Mouse (Mus musculus) granulocyte monocyte progenitor cell, adult 5-6 weeks (primary cell): ENCODE measurements at regions not wholly inside any gene's neighbourhood (a gene's known extent, or its start where the extent isn't known, plus 50 kb on each side); places are given as distances from the start of the nearest gene placed in this dataset.
A peak's percentile ranks its signal among the peaks of the same experiment; 100 is the strongest.

Experiments
- ATAC-seq: replicated peaks from 2 replicates; pipeline ENCODE4 v1.8.0; 2016; ENCODE audit warnings: mild to moderate bottlenecking, moderate TSS enrichment, inconsistent platforms; ENCODE audit not compliant: poor library complexity, severe bottlenecking

DNA sequence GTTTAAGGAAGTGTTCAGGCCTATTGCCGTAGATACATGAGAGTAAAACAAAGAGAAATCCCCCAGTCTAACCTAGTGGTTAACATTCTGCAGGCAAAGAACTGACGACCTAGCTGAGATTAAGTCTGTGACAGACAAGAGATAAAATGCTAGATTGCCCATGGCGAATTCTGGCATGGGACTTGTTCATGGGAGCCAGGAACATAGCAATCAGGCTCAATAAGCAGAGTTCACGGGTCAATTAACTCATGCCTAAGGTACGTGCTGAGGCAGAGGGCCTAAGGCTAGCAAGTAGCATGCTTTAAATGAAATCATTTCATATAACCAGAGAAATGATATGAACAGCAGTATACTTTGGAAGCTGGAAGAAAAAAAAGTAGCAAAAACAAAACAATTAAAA, 1119.2 kb upstream of the Adgrl2 start:
- ATAC-seq = no peak

- ATAC-seq = no peak
Observed at GRCm38 (mm10) chr3:150112231-150112630, 1121.9 kb upstream of the Adgrl2 start.

GRCm38 (mm10) chr3:150119866-150120265, 1129.5 kb upstream of the Adgrl2 start:
- no peak for ATAC-seq

GRCm38 (mm10) chr3:150146635-150147034, 1156.3 kb upstream of the Adgrl2 start:
- no peak for ATAC-seq

GRCm38 (mm10) chr3:150151152-150151822, 1160.9 kb upstream of the Adgrl2 start:
- ATAC-seq = no peak

GRCm38 (mm10) chr3:150151823-150152158, 1161.4 kb upstream of the Adgrl2 start:
- ATAC-seq = no peak

- ATAC-seq = no peak
Observed at GRCm38 (mm10) chr3:150152893-150153292, 1162.5 kb upstream of the Adgrl2 start.

- ATAC-seq = no peak
Observed at GRCm38 (mm10) chr3:150185807-150186206, 1195.5 kb upstream of the Adgrl2 start.

DNA sequence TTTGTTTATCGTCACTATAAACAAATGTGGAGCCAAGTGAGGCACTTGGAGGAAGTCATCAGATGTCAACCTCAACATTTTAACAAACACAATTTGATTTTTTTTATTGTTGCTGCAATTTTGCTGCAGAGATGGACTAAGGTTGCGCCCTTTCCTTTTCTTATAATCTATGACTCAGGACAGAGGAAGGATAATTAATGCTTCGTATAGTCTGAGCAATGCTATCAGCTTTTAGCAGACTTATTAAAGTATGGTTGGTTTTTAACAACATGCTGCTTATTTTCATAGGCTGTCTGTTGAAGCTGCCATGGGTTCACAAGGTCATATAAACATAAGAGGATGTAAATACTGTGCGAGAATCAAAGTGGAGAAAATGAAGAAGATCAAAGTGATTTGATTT, 1202.8 kb upstream of the Adgrl2 start:
- ATAC-seq = no peak

GRCm38 (mm10) chr3:150198492-150198891, 1208.1 kb upstream of the Adgrl2 start:
- ATAC-seq = no peak

DNA sequence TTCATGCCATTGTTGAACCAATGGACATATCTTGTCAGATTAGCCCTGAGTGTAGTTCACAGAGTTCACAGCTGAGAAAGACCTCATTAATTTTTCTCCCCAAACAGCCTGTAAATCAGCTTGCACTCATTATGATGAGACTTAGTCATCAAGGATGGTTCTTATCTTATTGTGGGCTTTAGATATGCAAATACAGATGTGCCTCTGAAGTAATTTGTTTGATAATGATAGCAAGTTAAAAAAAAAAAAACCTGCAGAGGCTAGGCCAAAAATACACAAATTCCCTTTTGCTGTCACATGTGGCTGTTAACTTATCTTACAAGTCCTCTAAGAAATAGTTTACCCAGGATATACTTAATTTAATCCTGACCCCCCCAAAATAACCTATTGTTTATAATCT, 1215.5 kb upstream of the Adgrl2 start:
- no peak for ATAC-seq

DNA sequence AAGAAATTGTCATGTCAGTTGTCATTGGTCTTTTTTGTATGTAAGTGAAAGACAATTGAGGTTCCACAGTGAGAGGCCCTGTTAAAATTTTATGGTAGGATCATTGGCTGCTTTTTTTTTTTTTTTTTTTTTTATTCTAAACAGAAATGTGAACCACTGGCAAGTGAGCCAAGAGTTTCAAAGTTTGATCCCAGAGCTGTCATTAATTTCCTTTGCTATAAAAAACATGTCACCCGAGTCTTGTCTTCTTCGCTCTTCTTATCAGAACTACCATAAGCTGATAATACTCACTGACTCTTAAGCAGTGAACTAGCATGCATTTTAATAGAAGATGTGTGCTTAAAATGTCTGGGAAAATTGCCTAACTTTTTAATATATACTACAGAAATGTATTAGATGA, 1204.4 kb upstream of the Adgrl4 start:
- ATAC-seq = no peak

DNA sequence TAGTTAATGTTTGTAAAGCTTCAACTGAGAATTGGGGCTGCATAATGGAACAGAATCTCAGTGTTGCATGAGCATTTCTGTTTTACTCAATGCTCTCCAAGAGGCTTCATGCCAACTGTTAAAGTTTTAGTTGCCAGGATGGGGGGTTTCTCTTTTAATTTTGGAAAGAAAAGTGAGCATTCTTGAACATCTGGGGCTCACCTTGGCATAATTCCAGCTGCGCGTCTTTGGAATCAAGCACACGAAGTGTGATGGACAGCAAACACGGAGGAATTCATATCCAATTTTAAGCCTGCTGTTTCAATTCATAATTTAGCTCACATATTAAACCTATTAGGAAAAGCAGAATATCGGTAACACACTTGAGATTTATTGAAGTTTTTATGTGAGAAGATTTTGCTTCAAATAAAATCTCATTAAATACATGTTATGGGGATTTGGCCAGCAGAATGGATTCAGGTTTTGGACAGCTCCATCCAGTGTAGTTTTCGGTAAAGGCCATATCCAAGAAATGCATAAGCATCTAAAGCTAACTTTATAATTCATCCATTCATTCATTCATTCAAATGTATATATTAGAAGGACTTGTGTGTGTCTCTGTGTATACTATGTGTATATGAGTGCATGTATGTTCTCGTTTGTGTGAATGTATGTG, 1200.6 kb upstream of the Adgrl4 start:
- ATAC-seq = no peak

DNA sequence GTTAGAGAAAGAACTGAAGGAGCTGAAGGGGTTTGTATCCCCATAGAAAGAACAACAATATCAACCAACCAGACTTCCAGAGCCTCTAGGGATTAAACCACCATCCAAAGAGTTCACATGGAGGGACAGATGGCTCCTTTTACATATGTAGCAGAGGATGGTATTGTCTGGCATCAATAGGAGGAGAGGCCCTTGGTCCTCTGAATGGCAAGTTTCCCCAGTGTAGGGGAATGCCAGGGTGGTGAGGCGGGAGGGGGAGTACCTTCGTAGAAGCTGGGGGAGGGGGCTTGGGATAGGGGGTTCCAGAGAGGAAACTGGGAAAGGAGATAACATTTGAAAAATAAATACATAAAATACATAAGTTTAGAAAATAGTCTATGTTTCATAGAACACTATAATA, 1162.6 kb upstream of the Adgrl4 start:
- no peak for ATAC-seq

GRCm38 (mm10) chr3:150296057-150296710, 1141.5 kb upstream of the Adgrl4 start:
- no peak for ATAC-seq

DNA sequence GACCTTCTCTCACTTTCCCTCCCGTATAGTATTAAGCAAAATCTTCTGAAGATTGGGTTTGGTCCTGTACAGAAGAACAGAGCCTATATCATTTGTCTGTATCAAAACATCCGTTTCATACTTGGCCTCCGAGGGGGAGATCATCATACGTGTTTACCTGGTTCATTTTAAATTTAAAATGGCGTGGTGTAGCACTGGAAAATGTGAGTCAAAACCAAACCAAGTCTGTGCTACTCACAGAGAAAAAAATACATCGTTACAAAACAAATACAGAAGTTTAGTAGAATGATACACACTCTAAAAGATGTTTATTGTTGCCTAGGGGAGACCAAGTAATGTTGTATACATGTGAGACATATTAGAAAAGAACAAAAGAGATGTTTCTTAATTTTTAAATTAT, 1108.9 kb upstream of the Adgrl4 start:
- no peak for ATAC-seq

DNA sequence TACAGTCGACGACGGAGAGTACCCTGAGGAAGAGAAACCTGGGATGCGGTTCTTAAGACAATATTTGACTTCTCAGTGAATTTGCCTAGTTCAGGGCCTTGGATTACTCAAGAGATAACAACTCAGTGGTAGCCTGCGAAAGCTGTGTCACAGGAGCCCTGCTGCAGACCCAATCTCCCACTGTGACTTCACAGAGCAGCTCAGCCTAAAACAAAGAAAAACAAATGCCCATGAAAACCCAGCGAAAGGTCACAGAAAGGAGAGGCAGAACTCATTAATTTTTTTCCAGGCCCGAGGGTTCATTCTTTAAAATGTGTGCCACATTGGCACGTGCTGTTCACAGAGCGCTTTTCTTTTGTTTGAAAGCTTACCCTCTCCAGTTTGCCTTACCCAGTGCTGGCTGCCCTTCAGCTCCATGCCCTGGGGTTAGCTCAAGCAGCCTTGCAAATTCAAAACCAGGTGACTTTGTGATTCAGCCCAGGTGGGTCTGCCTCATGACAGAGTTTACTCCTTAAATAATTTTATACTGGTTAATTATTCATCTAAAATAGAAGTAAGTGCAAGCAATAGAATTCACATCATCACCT, 1085.5 kb upstream of the Adgrl4 start:
- no peak for ATAC-seq

GRCm38 (mm10) chr3:150365766-150366165, 1071.9 kb upstream of the Adgrl4 start:
- ATAC-seq = no peak

- ATAC-seq = peak; percentile 76
Observed at GRCm38 (mm10) chr3:150384996-150385627, 1052.6 kb upstream of the Adgrl4 start.

DNA sequence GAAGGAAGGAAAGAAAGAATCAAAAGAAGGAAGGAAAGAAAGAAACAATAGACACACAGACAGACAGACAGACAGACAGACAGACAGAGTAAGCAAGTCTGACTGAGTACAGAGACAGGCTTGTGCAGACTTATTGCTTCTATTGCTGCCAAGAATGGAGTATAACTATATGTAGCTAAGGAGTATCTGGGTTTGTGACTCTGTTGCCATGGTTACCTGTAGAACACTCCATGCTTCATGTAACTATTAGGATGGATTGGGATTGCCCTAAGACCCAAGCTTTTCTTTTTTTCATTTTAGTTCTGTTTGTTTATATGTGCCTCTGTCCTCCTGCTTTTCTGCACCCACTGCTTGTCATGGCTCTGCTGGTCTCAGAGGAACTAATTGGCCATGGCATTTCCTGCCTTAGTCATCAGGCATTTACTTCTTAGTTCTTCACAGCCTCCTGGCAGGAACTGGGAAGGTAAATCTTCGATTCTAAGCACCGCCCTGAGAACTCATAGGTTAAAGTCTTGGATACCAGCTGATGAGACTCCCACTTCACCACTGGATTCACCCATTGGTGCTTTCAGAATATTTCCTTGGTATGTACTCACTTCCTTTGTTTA, 1035.9 kb upstream of the Adgrl4 start:
- no peak for ATAC-seq

DNA sequence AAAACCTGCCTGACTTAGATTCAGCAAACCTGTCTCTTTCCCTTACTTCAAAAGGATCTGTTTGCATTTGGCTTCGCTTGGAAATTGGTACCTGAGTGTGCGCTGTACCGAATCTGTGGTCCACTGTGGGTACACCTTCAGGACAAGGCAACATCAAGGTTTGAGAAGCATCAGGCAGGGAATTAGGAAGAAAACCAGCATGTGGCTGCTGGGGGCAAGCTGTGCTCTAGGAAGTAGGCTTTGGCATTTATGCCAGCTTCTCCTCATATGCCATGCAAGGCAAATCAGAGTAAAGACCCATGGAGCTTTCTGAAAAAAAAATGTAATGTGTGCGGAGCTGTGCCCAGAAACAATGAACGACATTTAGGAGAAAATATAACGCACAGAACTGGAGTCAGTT, 1031.6 kb upstream of the Adgrl4 start:
- no peak for ATAC-seq
